Mouse (Mus musculus) spleen, postnatal 36 days (tissue): ENCODE measurements around the gene Fgf5.

ENCODE experiments used
- DNase-seq, 2 experiments: peaks; one replicate each; pipeline ENCODE4 v3.0.0; 2022; ENCODE audit warnings: low spot score in 2 of 2, mixed read lengths in 1 of 2

Gene Fgf5

GRCm38 (mm10) chr5:98253838-98254821 is at the start of gene Fgf5:
Gene Fgf5, plus strand, starts transcription at chr5:98254184.
- DNase-seq = no peak

- no peak for DNase-seq
These were observed 41.5 kb upstream of the Fgf5 start for GRCm38 (mm10) chr5:98212501-98212900.

GRCm38 (mm10) chr5:98221956-98222355 is 32.0 kb upstream of the Fgf5 start:
- no peak for DNase-seq

- no peak for DNase-seq
These were observed 27.3 kb upstream of the Fgf5 start for GRCm38 (mm10) chr5:98226710-98227109.

- no peak for DNase-seq
These were observed 24.5 kb upstream of the Fgf5 start for GRCm38 (mm10) chr5:98229456-98229855.

GRCm38 (mm10) chr5:98238466-98238865 is 15.5 kb upstream of the Fgf5 start:
- DNase-seq = no peak

GRCm38 (mm10) chr5:98241322-98241829 is 12.6 kb upstream of the Fgf5 start:
- DNase-seq = no peak

- DNase-seq = no peak
These were observed 8.7 kb upstream of the Fgf5 start for GRCm38 (mm10) chr5:98245303-98245702.

GRCm38 (mm10) chr5:98245976-98246375 is 8.0 kb upstream of the Fgf5 start:
- DNase-seq = no peak

GRCm38 (mm10) chr5:98246826-98247225 is 7.2 kb upstream of the Fgf5 start:
- no peak for DNase-seq

GRCm38 (mm10) chr5:98247516-98247915 is 6.5 kb upstream of the Fgf5 start:
- no peak for DNase-seq

GRCm38 (mm10) chr5:98253147-98253546 is 837 bp upstream of the Fgf5 start:
- no peak for DNase-seq

- no peak for DNase-seq
These were observed 1.2 kb downstream of the Fgf5 start for GRCm38 (mm10) chr5:98255176-98255575.

- no peak for DNase-seq
These were observed 1.9 kb downstream of the Fgf5 start for GRCm38 (mm10) chr5:98255760-98256490.

- DNase-seq = no peak
These were observed 21.4 kb downstream of the Fgf5 start for GRCm38 (mm10) chr5:98275318-98275818.

- DNase-seq = no peak
These were observed 28.0 kb downstream of the Fgf5 start for GRCm38 (mm10) chr5:98281993-98282392.

- DNase-seq = no peak
These were observed 29.9 kb downstream of the Fgf5 start for GRCm38 (mm10) chr5:98283696-98284478.

- DNase-seq = no peak
These were observed 36.7 kb downstream of the Fgf5 start for GRCm38 (mm10) chr5:98290642-98291041.

- DNase-seq = no peak
These were observed 38.5 kb downstream of the Fgf5 start for GRCm38 (mm10) chr5:98292388-98293048.

GRCm38 (mm10) chr5:98293049-98293715 is 39.2 kb downstream of the Fgf5 start:
- no peak for DNase-seq
